Mouse (Mus musculus): Measurements from ENCODE around the gene A530016L24Rik.

DNA sequence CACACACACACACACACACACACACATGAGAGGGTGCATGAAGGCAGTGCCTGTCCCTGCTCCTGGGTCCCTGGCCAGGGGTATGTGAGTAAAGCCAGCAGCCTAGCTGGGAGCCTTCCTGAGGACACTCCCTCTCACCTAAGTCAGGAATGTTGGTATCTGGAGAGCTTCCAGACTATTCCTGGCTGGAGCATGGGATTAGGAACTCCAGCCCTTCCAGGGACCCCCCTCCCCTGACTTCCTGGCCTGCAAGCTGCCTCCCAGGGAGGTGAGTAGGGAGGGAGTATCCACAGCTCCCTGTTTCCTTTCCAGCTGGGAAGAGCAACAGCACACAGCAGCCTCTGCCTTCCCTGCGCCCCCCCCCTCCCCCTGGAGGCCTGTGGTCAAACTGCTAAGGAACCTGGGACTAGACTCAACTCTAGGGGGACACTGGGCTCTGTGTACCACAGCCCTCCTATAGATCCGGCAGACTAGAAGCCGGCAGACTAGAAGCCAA lies 1.2 kb downstream of the A530016L24Rik start:
- no peak for TF ChIP-seq CTCF (IDR thresholded peaks at IDR 0.05; ENCODE audit: control insufficient read depth, insufficient read depth, low read length)
- no peak for TF ChIP-seq POLR2A (IDR thresholded peaks at IDR 0.05; ENCODE audit: borderline replicate concordance, control insufficient read depth, low read depth, low read length)

All from bone marrow, adult 2 months (tissue).